Mouse (Mus musculus): ENCODE measurements around the gene Fam136a. TPM values are rescaled to one million over a fixed set of nuclear protein-coding genes. Genes with fewer than 3 reads are reported as not detected.

The Fam136a gene
- polyA plus RNA-seq, 1 experiment, result 40.8 TPM

GRCm38 (mm10) chr6:86404100-86404861, 38.8 kb downstream of the Fam136a start, which contains the start of gene Tia1:
Tia1 (plus strand) TSS chr6:86404219.
- no peak for TF ChIP-seq GATA1 (IDR thresholded peaks at IDR 0.05; ENCODE audit: low read length)

GRCm38 (mm10) chr6:86404996-86405395, 39.5 kb downstream of the Fam136a start:
- no peak for TF ChIP-seq GATA1 (IDR thresholded peaks at IDR 0.05; ENCODE audit: low read length)

- TF ChIP-seq GATA1 (IDR thresholded peaks at IDR 0.05; ENCODE audit: low read length), result no peak
Measured at GRCm38 (mm10) chr6:86406306-86406705, 40.9 kb downstream of the Fam136a start.

GRCm38 (mm10) chr6:86418711-86419110, 53.3 kb downstream of the Fam136a start:
- no peak for TF ChIP-seq GATA1 (IDR thresholded peaks at IDR 0.05; ENCODE audit: low read length)

- TF ChIP-seq GATA1 (IDR thresholded peaks at IDR 0.05; ENCODE audit: low read length), result no peak
Measured at GRCm38 (mm10) chr6:86419239-86419638, 53.8 kb downstream of the Fam136a start.

Other genes with a start within 250 kb of the Fam136a start
- gene Tgfa, start 170.4 kb upstream of the Fam136a start, polyA plus RNA-seq (2012), result 37.4 and 56.3 TPM in 2 replicates
- gene Snrpg, start 5.7 kb downstream of the Fam136a start, polyA plus RNA-seq (2012), result 13.3 and 23.1 TPM in 2 replicates
- 27.9 and 49.3 TPM in 2 replicates for gene Pcyox1, start 31.5 kb downstream of the Fam136a start, polyA plus RNA-seq (2012)
- gene Tia1, start 38.6 kb downstream of the Fam136a start, polyA plus RNA-seq (2012), result 30.7 and 51.3 TPM in 2 replicates
- gene Gm44790, start 61.0 kb downstream of the Fam136a start, polyA plus RNA-seq (2012), result 1.7 TPM in 1 of 2 replicates, not detected in the other
- gene C87436, start 72.7 kb downstream of the Fam136a start, polyA plus RNA-seq (2012), result 4.4 and 5.3 TPM in 2 replicates
- 1,294 and 1,658 TPM in 2 replicates for gene Pcbp1, start 160.7 kb downstream of the Fam136a start, polyA plus RNA-seq (2012)